Mouse (Mus musculus) T-helper 17 cell (primary cell): ENCODE measurements at regions not wholly inside any gene's neighbourhood (a gene's known extent, or its start where the extent isn't known, plus 50 kb on each side); places are given as distances from the start of the nearest gene placed in this dataset.

Experiments
- in situ Hi-C, 2 experiments: fragments of 300-600 bp; cut with MboI, MseI; formaldehyde crosslinking; loops; 1 replicate in 1 of 2; 2 replicates in 1 of 2; pipeline ENCODE4 v1.15.1; 2025; ENCODE audit warnings: high pct_unique_total_duplicates in 2 of 2

DNA sequence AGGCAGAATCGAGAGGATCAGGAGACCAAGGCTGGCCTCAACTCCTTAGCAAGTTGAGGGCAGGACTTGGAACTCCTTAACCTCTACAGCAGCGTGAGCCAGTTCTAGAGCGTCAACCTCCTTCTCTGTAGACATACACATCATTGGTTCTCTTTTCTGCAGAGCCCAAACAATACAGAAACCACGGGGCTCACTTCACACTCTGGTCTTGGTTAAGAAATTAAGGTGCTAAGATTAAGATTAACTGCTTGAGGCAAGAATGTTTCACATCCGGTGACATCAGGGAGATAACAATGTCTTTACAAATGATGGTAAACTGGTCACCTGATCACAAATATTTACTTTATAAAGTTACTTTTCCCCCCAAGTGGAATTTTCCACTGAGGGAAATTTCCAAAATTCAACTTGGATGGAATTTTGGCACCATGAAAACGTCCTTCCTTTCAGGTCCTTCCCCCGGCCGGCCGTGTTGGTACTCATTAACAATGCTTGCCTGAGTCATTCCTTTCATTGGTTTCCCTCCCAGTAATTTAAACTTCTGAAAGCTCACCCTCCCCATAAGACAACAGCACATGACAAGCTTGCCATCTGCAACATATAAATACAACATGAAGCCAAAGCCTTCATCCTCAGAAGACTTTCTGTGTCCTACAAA is 77.3 kb upstream of the Kdm7a start:
- in situ Hi-C loops, result no loop called here

DNA sequence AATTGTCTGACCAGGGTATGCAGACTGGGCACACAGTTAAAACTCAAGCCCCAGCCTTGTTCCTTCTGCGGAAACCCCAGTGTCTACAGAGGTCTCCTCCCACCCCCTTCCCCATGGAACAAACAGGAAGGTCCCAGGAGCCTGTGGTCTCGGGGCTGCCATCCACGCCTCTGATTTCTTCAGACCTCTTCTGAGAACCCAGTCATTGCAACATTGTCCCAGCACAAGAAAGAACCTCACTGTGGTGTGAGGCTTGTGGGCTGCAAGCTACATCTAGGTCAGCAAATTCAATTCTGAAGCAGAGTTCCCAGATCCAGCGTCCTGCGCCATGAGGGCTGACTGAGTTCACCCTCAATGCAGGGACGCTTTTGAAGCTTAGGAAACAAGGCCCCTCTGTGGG is 71.7 kb upstream of the Kdm7a start:
- in situ Hi-C loops, result no loop called here

DNA sequence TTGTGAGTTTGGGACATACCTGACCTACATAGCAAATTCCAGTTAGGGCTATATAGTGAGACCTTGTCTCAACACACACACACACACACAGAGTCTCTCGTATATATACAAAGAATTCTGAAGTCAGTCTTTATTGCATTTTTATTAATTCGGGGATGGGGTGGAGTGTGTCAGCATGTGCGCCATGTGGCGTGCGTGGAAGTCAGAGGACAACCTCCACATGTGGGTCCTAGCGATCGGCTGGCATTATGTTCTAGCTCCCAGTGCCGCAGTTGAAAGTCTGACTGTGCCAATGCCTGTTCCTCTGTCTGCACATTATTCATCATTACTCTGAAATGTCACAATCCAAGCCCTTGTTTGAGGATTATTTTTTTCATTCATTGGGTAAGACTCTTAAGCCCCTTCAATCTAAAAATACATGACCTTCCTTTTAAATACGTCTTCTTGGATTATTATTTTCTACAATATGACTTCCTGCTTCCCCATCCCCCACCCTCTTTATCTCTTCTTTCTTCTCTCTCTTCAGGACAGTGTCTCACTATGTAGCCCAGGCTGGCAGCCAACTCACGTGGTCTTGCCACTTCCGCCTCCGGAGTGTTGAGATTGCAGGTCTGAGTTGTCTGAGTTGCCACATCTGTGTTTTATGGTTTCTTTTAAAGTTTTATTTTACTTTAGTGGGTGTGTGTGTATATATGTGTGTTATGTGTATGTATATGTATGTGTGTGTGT is 68.3 kb upstream of the Kdm7a start:
- in situ Hi-C loops, result no loop called here

- in situ Hi-C loops, result no loop called here
These were observed 66.8 kb upstream of the Kdm7a start for GRCm38 (mm10) chr6:39273427-39273826.

GRCm38 (mm10) chr6:39270457-39270856 is 63.9 kb upstream of the Kdm7a start:
- in situ Hi-C loops, result no loop called here

- in situ Hi-C loops, result no loop called here
These were observed 63.1 kb upstream of the Kdm7a start for GRCm38 (mm10) chr6:39269706-39270105.

- in situ Hi-C loops, result no loop called here
These were observed 62.2 kb upstream of the Kdm7a start for GRCm38 (mm10) chr6:39268647-39269428.

- in situ Hi-C loops, result loop anchor here in 1 of 2 experiments (5.0 kb wide), 1 partner anchor 87 kb away; no protein-coding TSS in a partner anchor
These were observed 58.1 kb upstream of the Kdm7a start for GRCm38 (mm10) chr6:39264722-39265121.

DNA sequence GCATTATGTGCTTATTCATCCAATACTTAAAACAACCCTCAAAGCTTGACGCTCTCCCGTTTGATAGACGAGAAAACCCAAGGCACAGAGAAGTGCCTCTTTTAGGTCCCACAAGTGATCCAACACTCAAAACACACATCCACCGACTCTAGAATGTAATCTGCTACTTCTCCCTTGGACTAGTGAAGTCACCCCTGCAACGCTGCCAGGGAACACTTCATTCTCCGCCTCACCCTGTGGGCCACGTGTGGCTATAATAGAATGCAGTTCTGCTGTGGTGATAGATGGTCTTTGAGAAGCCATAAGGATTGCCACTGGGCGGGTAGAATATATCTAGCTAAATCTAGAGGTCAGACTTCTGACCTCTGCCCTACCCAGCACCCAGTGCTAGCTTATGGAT is 57.0 kb upstream of the Kdm7a start:
- in situ Hi-C loops, result loop anchor here in 1 of 2 experiments (5.0 kb wide), 1 partner anchor 86 kb away; no protein-coding TSS in a partner anchor

DNA sequence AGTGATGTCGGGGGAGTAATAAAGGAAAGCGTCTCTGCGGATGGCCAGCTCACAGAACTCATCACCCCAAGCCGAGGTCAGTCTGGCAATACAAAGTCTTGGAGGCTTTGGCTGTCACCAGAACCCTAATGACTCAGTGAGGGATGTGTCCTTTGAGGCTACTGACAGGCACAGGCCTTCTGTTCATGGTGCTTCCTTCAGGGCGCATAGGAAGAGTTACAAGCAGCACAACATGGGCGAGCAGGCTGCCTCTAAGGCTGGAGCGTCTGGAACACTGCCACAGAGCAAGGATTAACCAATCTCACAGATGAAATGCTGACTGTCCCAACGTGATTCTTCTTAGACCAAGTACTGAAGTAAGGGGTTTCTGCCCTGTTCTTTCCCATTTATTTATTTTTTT is 55.4 kb upstream of the Kdm7a start:
- in situ Hi-C loops, result loop anchor here in 1 of 2 experiments (5.0 kb wide), 1 partner anchor 85 kb away; no protein-coding TSS in a partner anchor

GRCm38 (mm10) chr6:39260480-39260879 is 53.9 kb upstream of the Kdm7a start:
- in situ Hi-C loops, result loop anchor here in 1 of 2 experiments (5.0 kb wide), 1 partner anchor 83 kb away; no protein-coding TSS in a partner anchor

DNA sequence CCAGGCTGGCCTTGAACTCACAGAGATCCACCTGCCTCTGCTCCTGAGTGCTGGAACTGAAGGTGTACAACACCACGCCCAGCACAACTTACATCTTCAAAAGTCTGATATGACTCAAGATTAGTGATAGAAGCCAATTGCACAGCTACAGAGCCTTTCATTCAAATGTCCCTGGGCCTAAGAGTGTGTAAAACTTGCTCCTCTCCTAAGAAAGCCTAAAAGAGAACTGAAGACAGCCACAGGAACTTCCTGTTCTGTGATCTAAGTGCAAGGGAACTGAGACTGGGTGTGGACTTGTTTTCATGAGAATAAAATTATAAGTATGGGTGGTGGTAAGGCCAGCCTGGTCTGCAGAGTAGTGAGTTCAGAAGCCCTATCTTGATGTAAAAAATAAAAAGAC is 52.5 kb upstream of the Kdm7a start:
- in situ Hi-C loops, result loop anchor here in 1 of 2 experiments (5.0 kb wide), 1 partner anchor 52 kb away; the partner anchor contains the start of gene Kdm7a

- in situ Hi-C loops, result loop anchor here in 1 of 2 experiments (5.0 kb wide), 1 partner anchor 51 kb away; the partner anchor contains the start of gene Kdm7a
These were observed 52.1 kb upstream of the Kdm7a start for GRCm38 (mm10) chr6:39258656-39259055.

GRCm38 (mm10) chr6:39257667-39258395 is 51.2 kb upstream of the Kdm7a start:
- in situ Hi-C loops, result loop anchor here in 1 of 2 experiments (5.0 kb wide), 1 partner anchor 51 kb away; the partner anchor contains the start of gene Kdm7a

DNA sequence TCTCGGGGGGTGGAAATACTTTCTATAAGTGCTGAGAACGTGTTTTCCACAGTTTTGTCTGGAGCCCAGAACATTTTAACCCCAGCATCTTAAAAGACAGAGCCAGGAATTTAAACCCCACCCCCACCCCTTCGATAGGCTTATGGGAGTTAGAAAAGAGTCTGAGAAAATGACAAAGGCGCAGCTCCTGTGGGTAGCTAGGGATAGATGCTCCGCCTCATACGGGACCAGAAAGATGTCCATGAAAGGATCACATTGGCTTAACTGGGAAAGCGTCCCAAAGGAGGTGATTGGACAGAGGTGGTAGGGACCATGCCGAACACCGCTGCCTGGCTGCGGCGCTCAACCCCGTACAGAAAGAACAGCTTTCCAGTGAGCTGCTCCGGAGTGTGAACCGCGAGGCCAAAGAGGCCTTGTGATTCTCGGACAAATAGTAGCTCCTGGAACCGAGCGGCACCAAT is 50.6 kb upstream of the Kdm7a start:
- in situ Hi-C loops, result loop anchor here in 1 of 2 experiments (5.0 kb wide), 1 partner anchor 50 kb away; the partner anchor contains the start of gene Kdm7a

DNA sequence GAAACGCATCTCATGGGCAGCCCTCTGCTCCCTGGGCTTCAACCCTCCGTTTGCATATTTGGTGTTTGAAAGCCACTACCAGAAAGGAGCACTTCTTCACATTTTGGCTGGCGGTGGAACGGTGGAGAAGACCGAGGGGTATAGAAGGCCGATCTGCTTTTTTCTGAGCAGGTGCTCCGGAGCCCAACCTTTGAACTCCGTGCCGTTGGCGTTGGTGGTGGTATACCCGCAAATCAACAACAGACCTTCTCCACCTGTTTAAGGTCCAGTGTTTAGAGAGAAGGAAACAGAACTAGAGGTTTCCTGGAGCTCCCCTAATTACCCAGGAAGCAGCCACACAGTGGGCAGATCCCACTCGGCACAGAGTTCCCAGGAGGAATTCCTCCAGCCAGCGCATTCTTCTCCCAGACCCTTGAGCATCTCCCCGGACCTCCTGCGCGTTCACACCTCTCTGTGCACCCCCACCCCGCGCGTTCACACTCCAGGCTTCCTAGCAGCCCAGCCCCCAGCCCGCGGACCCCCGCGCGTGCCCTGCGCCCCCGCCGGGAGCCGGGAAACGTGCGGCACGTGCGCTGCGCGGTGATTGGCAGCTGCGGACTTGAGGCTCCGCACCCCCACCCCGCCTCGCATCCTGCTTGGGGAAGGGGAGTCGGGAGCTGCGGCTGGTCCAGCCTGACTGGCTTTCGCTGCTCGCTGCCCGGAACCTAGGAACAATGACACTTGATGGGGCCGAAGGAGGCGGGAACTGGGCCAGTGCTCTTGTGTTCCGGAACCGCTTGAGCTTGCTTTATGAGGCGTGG is 49.9 kb upstream of the Kdm7a start:
- in situ Hi-C loops, result loop anchor here in 1 of 2 experiments (5.0 kb wide), 1 partner anchor 49 kb away; the partner anchor contains the start of gene Kdm7a
